In genomic region chr17:25844396-25844901, GRCm38 (mm10) we compare ENCODE assay signal across 8 mouse cellular contexts. TPM values are rescaled to one million over a fixed set of nuclear protein-coding genes. Genes with fewer than 3 reads are reported as not detected.
DNase-seq lines count a peak whose midpoint lies in the region; ATAC-seq and TF ChIP-seq lines count a peak whose summit lies in the region.

Gene Rhot2, minus strand, starts transcription at chr17:25844851.

- H3K4me1 ChIP-seq in G1E (ENCODE audit: insufficient read depth, low read depth, low read length) = peaks cover 60% of the 10 kb centered on the region
- peaks cover 8% of the 10 kb centered on the region; the same call in 1 of the 2 replicates for H3K4me1 ChIP-seq in forebrain, postnatal 0 days (ENCODE audit: insufficient read depth)
- peaks cover 12% of the 10 kb centered on the region for H3K4me1 ChIP-seq in lung, embryonic 16.5 days (replicated peaks; ENCODE audit: control insufficient read depth, insufficient read depth, low read length)

- peak within 1 kb of the TSS; percentile 87 for H3K4me3 ChIP-seq in G1E (ENCODE audit: low read depth, low read length)
- H3K4me3 ChIP-seq in forebrain, postnatal 0 days (ENCODE audit: low read depth, low read length) = peak within 1 kb of the TSS; percentile 85
- peak within 1 kb of the TSS; percentile 81 for H3K4me3 ChIP-seq in lung, embryonic 16.5 days (ENCODE audit: low read length)

- H3K27me3 ChIP-seq in G1E (ENCODE audit: insufficient read depth, low read length) = peaks cover 28% of the 10 kb centered on the region
- no peaks in the 10 kb centered on the region for H3K27me3 ChIP-seq in forebrain, postnatal 0 days (ENCODE audit: insufficient read depth, low read length)
- H3K27me3 ChIP-seq in lung, embryonic 16.5 days (ENCODE audit: control insufficient read depth, insufficient read depth, low read depth, low read length) = no peaks in the 10 kb centered on the region

- no peaks in the 10 kb centered on the region for H3K9me3 ChIP-seq in G1E (replicated peaks)
- no peaks in the 10 kb centered on the region for H3K9me3 ChIP-seq in forebrain, postnatal 0 days (ENCODE audit: low read length)
- no peaks in the 10 kb centered on the region for H3K9me3 ChIP-seq in lung, embryonic 16.5 days (ENCODE audit: control insufficient read depth, low read length)

- peak; percentile 91 for ATAC-seq in G1E (ENCODE audit: extremely low read depth, insufficient number of reproducible peaks, low FRiP score, poor library complexity, severe bottlenecking)
- ATAC-seq in forebrain, postnatal 0 days = peak; percentile 100
- ATAC-seq in lung, embryonic 16.5 days (ENCODE audit: low read depth) = peak; percentile 97

- H3K4me2 ChIP-seq in forebrain, postnatal 0 days (ENCODE audit: low read depth) = peak within 1 kb of the TSS; percentile 96
- peak within 1 kb of the TSS; percentile 87 for H3K4me2 ChIP-seq in lung, embryonic 16.5 days (ENCODE audit: low read depth, low read length)

- peak within 1 kb of the TSS; percentile 80 for H3K9ac ChIP-seq in forebrain, postnatal 0 days
- H3K9ac ChIP-seq in lung, embryonic 16.5 days (ENCODE audit: low read length) = peak within 1 kb of the TSS; percentile 76

- DNase-seq in G1E (ENCODE audit: low spot score) = peak; percentile 93
- DNase-seq in cerebellum, adult 18-20 months = peak; percentile 93 to 98
- DNase-seq in forebrain, postnatal 0 days = peak; percentile 93
- peak; percentile 95 for DNase-seq in heart, postnatal 4 days
- DNase-seq in layer of hippocampus, adult 9-10 months (ENCODE audit: low spot score) = peak; percentile 83
- peak; percentile 86 for DNase-seq in ovary, postnatal 10 days (ENCODE audit: low spot score)
- peak; percentile 96 for DNase-seq in thymus, postnatal 10 days (ENCODE audit: low spot score in 2 of 2)

- H3K36me3 ChIP-seq in G1E (replicated peaks) = peaks cover 87% of the 10 kb centered on the region
- H3K36me3 ChIP-seq in forebrain, postnatal 0 days (ENCODE audit: insufficient read depth) = peaks cover 41% of the 10 kb centered on the region
- peaks cover 27% of the 10 kb centered on the region for H3K36me3 ChIP-seq in lung, embryonic 16.5 days (ENCODE audit: control insufficient read depth, insufficient read depth, low read length)

- no peak for TF ChIP-seq CTCF in G1E (IDR thresholded peaks at IDR 0.05; ENCODE audit: low read depth, low read length)
- TF ChIP-seq CTCF in forebrain, postnatal 0 days (IDR thresholded peaks at IDR 0.05; ENCODE audit: low read depth) = peak; percentile 84

- H3K27ac ChIP-seq in forebrain, postnatal 0 days (ENCODE audit: low read depth, low read length) = peak within 1 kb of the TSS; percentile 77
- H3K27ac ChIP-seq in lung, embryonic 16.5 days (ENCODE audit: low read length) = peak within 1 kb of the TSS; percentile 67

- WGBS in forebrain, postnatal 0 days = under 1% methylated on average over 19 of the region's 21 CpGs
- WGBS in lung, embryonic 16.5 days = under 1% methylated on average over 21 of the region's 21 CpGs

RNA-seq across cellular contexts. Expression of gene Rhot2, which starts in this region (rescaled TPM):
- total RNA-seq in G1E (2014; fragmentation: Nextera tagmentation) = 31.2 and 41.2 TPM in 2 replicates
- 17.7 and 20.0 TPM in 2 replicates for total RNA-seq in G1E (2017)
- polyA plus RNA-seq in G1E (2012) = 142 and 151 TPM in 2 replicates
- total RNA-seq in forebrain, postnatal 0 days (2014; rRNA removed) = 35.4 and 53.1 TPM in 2 replicates
- polyA plus RNA-seq in forebrain, postnatal 0 days (2015; fragmentation: Nextera tagmentation; extraction: Ambion mirVana) = 8.1 and 11.3 TPM in 2 replicates
- total RNA-seq in heart, postnatal 4 days (2021) = 10 to 100 TPM; 77.1 to 78.4 TPM
- polyA plus RNA-seq in lung, embryonic 16.5 days (2015; fragmentation: Nextera tagmentation; extraction: Ambion mirVana) = 18.3 and 18.6 TPM in 2 replicates

Comparison
In these comparisons a context has a peak if more than half of its experiments do, and no peak if none do; other contexts are left out.
1. Peak in every context shown above with its lines: DNase-seq, ATAC-seq, H3K4me3 ChIP-seq and H3K27ac ChIP-seq.